Mouse (Mus musculus) T-helper 1 cell (primary cell): Measurements from ENCODE around the gene Gm17490.
"Not testable (repeated sequence)": the region's sequence is repeated elsewhere in the genome, so short reads cannot be mapped to it uniquely, and the experiment has no call there.

Experiments
- in situ Hi-C: fragments of 300-600 bp; cut with MboI, MseI; formaldehyde crosslinking; loops from one replicate; pipeline ENCODE4 v1.15.1; 2025; ENCODE audit warnings: high pct_unique_total_duplicates

The Gm17490 gene

DNA sequence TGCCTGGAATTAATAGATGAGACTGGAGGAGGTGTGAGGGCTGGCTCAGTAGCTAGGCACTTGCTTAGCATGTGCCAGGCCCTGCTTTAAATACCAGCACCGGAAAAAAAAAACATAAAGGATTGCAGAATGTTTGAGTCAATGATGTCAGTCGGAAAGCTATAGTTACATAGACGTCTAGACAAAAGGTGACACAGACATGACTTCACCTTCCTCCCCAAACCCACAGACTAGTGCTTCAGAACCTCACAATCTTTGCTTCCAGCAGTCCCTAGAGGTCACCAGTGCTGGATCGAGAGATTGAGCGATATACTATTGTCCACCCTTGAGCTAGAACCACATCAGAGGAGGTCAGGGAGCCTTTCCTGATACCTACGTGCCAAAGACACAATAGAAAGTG is 9.0 kb upstream of the Gm17490 start:
- in situ Hi-C loops, result no loop called here

- in situ Hi-C loops, result no loop called here
These were observed 2.3 kb downstream of the Gm17490 start for GRCm38 (mm10) chr2:11623726-11624125.

GRCm38 (mm10) chr2:11623173-11623572 is 2.9 kb downstream of the Gm17490 start:
- in situ Hi-C loops, result no loop called here

- in situ Hi-C loops, result no loop called here
These were observed 6.5 kb downstream of the Gm17490 start for GRCm38 (mm10) chr2:11619598-11619997.

DNA sequence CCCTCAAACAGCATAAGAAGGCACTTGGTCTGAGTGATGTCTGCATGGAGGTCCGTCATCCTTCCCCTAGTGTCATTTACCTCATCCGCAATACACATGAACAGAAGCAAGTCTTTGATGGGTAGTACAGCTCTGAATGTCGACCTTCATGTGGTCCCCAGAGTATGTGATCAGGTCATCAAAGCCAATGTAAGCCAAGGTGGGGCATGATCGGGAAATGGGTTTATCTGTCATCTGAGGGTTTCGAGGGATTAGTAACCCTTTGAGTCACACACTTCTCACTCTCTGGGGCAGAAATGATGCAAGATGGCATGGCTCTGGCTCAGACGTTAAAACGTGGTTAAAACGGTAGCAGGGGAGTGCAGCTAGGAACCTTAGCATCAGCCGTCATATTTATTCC is 9.2 kb downstream of the Gm17490 start:
- in situ Hi-C loops, result no loop called here

DNA sequence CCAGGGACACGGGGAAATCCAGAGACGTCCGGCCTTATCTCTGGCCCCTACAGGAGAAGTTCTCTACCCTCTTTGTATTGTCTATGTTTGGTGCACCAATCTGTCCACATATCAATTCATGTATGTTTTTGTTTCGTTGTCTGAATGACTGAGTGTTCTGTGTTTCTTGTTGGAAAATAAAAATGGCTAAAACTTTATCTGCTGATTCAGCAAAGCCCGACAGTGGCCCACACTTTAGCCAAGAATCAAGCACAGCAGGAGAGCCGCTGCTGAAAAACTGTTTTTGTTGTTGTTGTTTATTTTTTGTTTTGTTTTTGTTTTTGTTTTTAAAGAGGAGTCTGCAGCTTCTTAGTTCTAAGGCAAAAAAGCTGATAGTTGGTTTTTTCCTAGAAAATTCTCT is 13.1 kb downstream of the Gm17490 start:
- in situ Hi-C loops, result not testable (repeated sequence)

DNA sequence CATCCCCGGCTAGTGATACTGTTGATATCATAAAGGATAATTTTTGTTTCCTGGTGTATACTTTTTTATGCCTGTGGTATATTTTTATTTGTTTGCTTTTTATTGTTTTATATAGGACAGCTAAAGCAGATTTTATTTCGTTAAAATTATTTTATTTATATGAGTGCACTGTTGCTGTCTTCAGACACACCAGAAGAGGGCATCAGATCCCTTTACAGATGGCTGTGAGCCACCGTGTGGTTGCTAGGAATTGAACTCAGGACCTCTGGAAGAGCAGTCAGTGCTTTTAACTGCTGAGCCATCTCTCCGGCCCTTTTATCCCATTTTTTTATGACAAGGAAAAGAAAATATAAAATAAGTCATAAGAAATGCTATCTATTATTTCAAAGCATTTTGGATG is 19.3 kb downstream of the Gm17490 start:
- in situ Hi-C loops, result loop anchor here (5.0 kb wide), 1 partner anchor 36 kb away; the partner anchor contains the start of gene Il2ra

DNA sequence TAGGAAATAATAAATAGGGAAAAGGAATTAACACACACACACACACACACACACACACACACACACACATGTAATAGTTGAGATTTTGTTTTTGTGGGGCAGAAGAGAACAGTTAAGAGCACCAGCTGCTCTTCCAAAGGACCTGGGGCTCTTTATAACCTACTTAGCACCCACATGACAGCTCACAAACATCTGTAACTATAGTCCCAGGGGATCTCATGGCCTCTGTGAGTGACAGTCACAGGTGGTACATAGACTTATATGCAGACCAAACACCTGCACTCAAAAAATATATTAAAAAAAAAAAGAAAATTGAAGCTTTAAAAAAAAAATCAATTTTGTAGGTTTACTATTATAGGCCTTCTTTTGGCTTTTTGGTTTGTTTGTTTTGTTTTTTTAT is 21.2 kb downstream of the Gm17490 start:
- in situ Hi-C loops, result loop anchor here (5.0 kb wide), 2 partner anchors 37 to 77 kb away; partner anchors contain the start of gene Il2ra

- in situ Hi-C loops, result loop anchor here (5.0 kb wide), 1 partner anchor 78 kb away; no protein-coding TSS in a partner anchor
These were observed 22.0 kb downstream of the Gm17490 start, which contains the start of gene Rbm17 for GRCm38 (mm10) chr2:11604053-11604452. Gene Rbm17, minus strand, starts transcription at chr2:11604153.

- in situ Hi-C loops, result loop anchor here (5.0 kb wide), 1 partner anchor 80 kb away; no protein-coding TSS in a partner anchor
These were observed 23.3 kb downstream of the Gm17490 start for GRCm38 (mm10) chr2:11602506-11603489.

DNA sequence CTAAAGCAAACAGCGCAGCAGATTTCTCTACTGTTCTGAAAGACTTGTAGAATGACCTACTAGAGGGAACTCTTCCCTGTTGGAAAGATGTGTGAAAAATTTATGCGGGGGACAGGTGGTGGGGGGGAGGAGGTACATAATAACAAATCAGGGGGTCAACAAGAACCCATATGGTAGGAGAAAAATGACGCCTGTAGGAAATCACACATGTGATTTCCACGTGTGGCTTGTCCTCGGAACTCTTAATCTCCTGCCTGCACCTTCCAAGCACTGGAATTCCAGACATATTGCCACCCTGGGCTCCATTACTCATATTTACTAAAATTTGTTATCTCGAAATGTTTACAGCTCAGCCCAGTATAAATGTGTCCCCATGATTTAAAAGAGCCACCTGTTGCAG is 24.3 kb downstream of the Gm17490 start:
- in situ Hi-C loops, result loop anchor here (5.0 kb wide), 1 partner anchor 81 kb away; no protein-coding TSS in a partner anchor

GRCm38 (mm10) chr2:11597906-11598305 is 28.2 kb downstream of the Gm17490 start:
- in situ Hi-C loops, result no loop called here

DNA sequence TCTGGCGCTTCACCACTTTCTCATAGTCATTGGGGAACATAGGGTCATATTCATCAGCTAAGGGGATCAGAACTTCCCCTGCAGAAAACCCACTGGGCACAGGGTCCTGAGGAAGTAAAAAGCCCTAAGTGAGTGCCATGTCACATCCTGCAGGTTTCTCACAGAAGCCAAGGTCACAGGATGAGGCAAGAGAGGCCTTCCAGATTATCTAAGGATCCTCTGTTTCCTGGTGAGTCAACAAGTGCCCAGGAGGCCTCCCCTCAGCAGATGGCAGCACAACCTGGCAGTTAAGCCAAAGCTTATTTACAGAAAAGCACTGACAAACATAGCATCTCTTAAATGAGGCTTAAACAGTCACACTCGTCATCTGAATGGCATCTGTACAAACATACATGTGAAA is 29.4 kb downstream of the Gm17490 start:
- in situ Hi-C loops, result no loop called here

- in situ Hi-C loops, result no loop called here
These were observed 38.1 kb downstream of the Gm17490 start for GRCm38 (mm10) chr2:11587996-11588395.

DNA sequence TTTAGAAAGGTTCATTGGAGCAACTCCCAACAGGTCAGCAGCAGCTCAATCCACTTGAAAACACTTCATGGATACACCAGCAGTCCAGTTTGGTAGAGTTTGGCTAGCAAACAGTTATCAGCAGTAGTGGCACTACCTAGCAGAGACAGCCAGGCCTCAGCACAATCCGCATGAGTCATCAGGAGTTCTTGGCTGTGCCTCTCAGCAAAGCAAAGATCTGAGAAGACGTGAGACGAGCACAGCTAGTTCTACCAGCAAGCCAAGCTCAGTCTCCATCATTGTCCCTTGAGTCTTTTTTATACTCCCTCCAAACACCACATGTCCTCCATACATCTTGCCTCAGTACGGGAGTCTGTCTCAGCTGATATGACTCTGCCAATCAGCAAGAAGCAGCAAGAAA is 46.7 kb downstream of the Gm17490 start:
- in situ Hi-C loops, result no loop called here

DNA sequence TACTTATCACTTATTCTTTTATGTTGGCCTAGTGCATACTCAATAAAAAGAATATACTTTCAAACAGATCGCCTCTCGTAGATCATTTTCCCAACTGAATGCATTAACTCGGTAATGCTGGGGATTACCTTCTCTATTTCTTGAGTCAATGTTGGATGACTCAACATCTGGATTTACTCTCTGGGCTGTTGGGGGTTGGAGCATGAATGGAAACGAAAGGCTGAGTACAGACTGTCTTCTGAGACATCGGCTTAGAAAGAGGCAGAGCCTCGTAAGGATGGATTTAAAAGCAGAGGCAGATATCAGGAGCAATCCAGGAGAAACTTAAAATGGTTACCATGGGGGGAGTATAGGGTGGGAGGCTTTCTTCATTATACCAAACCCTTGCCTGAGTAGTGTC is 47.9 kb downstream of the Gm17490 start:
- in situ Hi-C loops, result no loop called here
